Mouse (Mus musculus): ENCODE measurements around the gene Olfr591.
"Not testable (repeated sequence)": the region's sequence is repeated elsewhere in the genome, so short reads cannot be mapped to it uniquely, and the experiment has no call there.

Gene Olfr591

GRCm38 (mm10) chr7:103178240-103178639 is at the start of gene Olfr591:
Gene Olfr591, minus strand, starts transcription at chr7:103178340.
- DNase-seq (ENCODE audit: low spot score in 2 of 2), result no peak

GRCm38 (mm10) chr7:103216696-103217095 is 38.6 kb upstream of the Olfr591 start, which contains the start of gene Olfr594:
Gene Olfr594, plus strand, starts transcription at chr7:103216996.
- DNase-seq (ENCODE audit: low spot score in 2 of 2), result no peak

- DNase-seq (ENCODE audit: low spot score in 2 of 2), result not testable (repeated sequence)
Measured at GRCm38 (mm10) chr7:103212050-103212449, 33.9 kb upstream of the Olfr591 start.

- no peak for DNase-seq (ENCODE audit: low spot score in 2 of 2)
Measured at GRCm38 (mm10) chr7:103211562-103211961, 33.4 kb upstream of the Olfr591 start, which contains the start of gene Olfr593. Gene Olfr593, plus strand, starts transcription at chr7:103211862.

GRCm38 (mm10) chr7:103184503-103184902 is 6.4 kb upstream of the Olfr591 start, which contains the start of gene Olfr592:
Gene Olfr592, plus strand, starts transcription at chr7:103184803.
- not testable (repeated sequence) for DNase-seq (ENCODE audit: low spot score in 2 of 2)

GRCm38 (mm10) chr7:103169697-103170096 is 8.4 kb downstream of the Olfr591 start:
- DNase-seq (ENCODE audit: low spot score in 2 of 2), result no peak

- DNase-seq (ENCODE audit: low spot score in 2 of 2), result no peak
Measured at GRCm38 (mm10) chr7:103156256-103156655, 21.9 kb downstream of the Olfr591 start, which contains the start of gene Olfr589. Gene Olfr589, minus strand, starts transcription at chr7:103156356.

GRCm38 (mm10) chr7:103140579-103140978 is 37.6 kb downstream of the Olfr591 start, which contains the start of gene Olfr588-ps1:
Gene Olfr588-ps1, plus strand, starts transcription at chr7:103140879.
- DNase-seq (ENCODE audit: low spot score in 2 of 2), result no peak

- no peak for DNase-seq (ENCODE audit: low spot score in 2 of 2)
Measured at GRCm38 (mm10) chr7:103125538-103125937, 52.6 kb downstream of the Olfr591 start, which contains the start of gene Olfr586. Gene Olfr586, minus strand, starts transcription at chr7:103125638.

GRCm38 (mm10) chr7:103119406-103119805 is 58.7 kb downstream of the Olfr591 start:
- DNase-seq (ENCODE audit: low spot score in 2 of 2), result no peak
